Mouse (Mus musculus) liver, embryonic 14.5 days (tissue): ENCODE results near the gene Nanos1. TPM values are rescaled to one million over a fixed set of nuclear protein-coding genes. Genes with fewer than 3 reads are reported as not detected.

Source experiments
- ATAC-seq: fragments of 200-750 bp; cut with Nextera tagmentation; 2 replicates; pipeline ENCODE4 v1.8.0; 2017; ENCODE audit warnings: moderate number of reproducible peaks, mild to moderate bottlenecking, moderate library complexity; ENCODE audit not compliant: insufficient read depth
- DNase-seq, 3 experiments: peaks; one replicate each; pipeline ENCODE4 v3.0.0-alpha.2; 2012 to 2013; ENCODE audit warnings: low read depth in 3 of 3, low spot score in 3 of 3
- H3K27ac ChIP-seq: fragments of 300-500 bp; sonication (generic); 2 replicates; pipeline ENCODE4 v1.5.1; 2014; ENCODE audit warnings: moderate library complexity, mild to moderate bottlenecking, control low read depth, inconsistent platforms
- H3K27me3 ChIP-seq: fragments of 300-500 bp; sonication (generic); 2 replicates; pipeline ENCODE4 v1.6.1; 2014; ENCODE audit warnings: mild to moderate bottlenecking, low read length, moderate library complexity; ENCODE audit not compliant: control insufficient read depth, insufficient read depth
- H3K36me3 ChIP-seq: fragments of 300-500 bp; sonication (generic); replicated peaks from 2 replicates; pipeline ENCODE4 v1.6.1; 2014; ENCODE audit warnings: low read depth; ENCODE audit not compliant: control insufficient read depth, insufficient read depth
- H3K4me1 ChIP-seq, 2 experiments: fragments of 200-500 bp in 1 of 2; fragments of 300-500 bp in 1 of 2; sonication (generic) in 1 of 2; replicated peaks; 2 replicates each; pipeline ENCODE4 v1.6.1; 2012 to 2014; ENCODE audit warnings: antibody characterized with exemption in 1 of 2, inconsistent platforms in 1 of 2, low read length in 1 of 2; ENCODE audit not compliant: control insufficient read depth in 2 of 2, insufficient read depth in 2 of 2
- H3K4me2 ChIP-seq: fragments of 300-500 bp; sonication (generic); 2 replicates; pipeline ENCODE4 v1.6.1; 2014; ENCODE audit warnings: low read depth, mild to moderate bottlenecking, control low read depth, moderate library complexity
- H3K4me3 ChIP-seq, 2 experiments: fragments of 200-500 bp in 1 of 2; fragments of 300-500 bp in 1 of 2; sonication (generic) in 1 of 2; 2 replicates each; pipeline ENCODE4 v1.5.1; 2012 to 2014; ENCODE audit warnings: low read depth in 2 of 2, low read length in 2 of 2, mild to moderate bottlenecking in 2 of 2, control low read depth in 1 of 2, inconsistent platforms in 1 of 2, moderate library complexity in 1 of 2; ENCODE audit not compliant: insufficient read depth in 1 of 2
- H3K9ac ChIP-seq: fragments of 300-500 bp; sonication (generic); replicated peaks from 2 replicates; pipeline ENCODE4 v1.6.1; 2014; ENCODE audit warnings: mild to moderate bottlenecking, control low read depth, moderate library complexity
- H3K9me3 ChIP-seq: fragments of 300-500 bp; sonication (generic); 2 replicates; pipeline ENCODE4 v1.6.1; 2016; ENCODE audit warnings: low read length, mixed read lengths; ENCODE audit not compliant: control insufficient read depth
- CTCF ChIP-seq: IDR thresholded peaks from 2 replicates; pipeline ENCODE4 v1.5.1; 2016; ENCODE audit warnings: antibody characterized with exemption, low read depth, control low read depth
- EP300 ChIP-seq: IDR thresholded peaks from 2 replicates; pipeline ENCODE4 v1.6.1; 2016; ENCODE audit warnings: antibody characterized with exemption, low read depth
- WGBS: fragments of 180-500 bp; shearing (Covaris S2); extraction: QIAGEN DNeasy Blood & Tissue Kit; methylation state at CpG from one replicate; pipeline ENCODE4 v1.1.7; 2014; ENCODE audit not compliant: insufficient replicate concordance; 5-methylcytosine and 5-hydroxymethylcytosine counted together
- polyA plus RNA-seq, 2 experiments: library from polyadenylated mRNA; depleted of rRNA in 1 of 2; stranded (reverse) in 1 of 2; unstranded in 1 of 2; fragments of >200 nt; fragmentation: Nextera tagmentation in 1 of 2; extraction: Ambion mirVana in 1 of 2; gene quantifications; 2 replicates each; pipeline versions ENCODE4 v1.2.1 to v1.2.3; 2012 to 2014

Gene Nanos1
- polyA plus RNA-seq, 2 experiments, result 1.3 to 1.9 TPM

DNA sequence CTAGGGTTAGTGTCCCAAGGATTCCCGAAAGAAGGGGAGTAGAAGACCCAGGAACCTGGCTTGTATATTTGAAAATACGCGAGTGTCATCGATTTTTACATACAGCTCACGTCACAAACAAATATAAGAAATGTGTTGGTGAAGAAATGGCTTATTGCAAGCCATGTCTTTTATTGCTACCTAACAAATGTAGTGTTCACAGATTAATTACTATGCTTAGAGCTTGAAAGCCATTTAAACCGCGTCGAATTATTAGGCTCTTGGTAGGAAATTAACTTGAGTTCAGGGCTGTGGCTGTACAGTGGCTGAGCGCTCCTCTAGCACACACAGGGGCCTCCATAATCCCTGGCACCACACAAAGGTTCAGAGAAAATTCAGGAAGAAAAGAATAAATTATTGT is 35.4 kb downstream of the Nanos1 start:
- peak overlapping the region; percentile 100 for H3K9ac ChIP-seq
- H3K27ac ChIP-seq, result peak overlapping the region; percentile 99
- WGBS, result 12% methylated on average over 9 of the region's 9 CpGs
- H3K4me2 ChIP-seq, result peak overlapping the region; percentile 92
- H3K9me3 ChIP-seq, result no peaks in the 10 kb centered on the region
- DNase-seq, result no peak
- TF ChIP-seq EP300 (no peak), CTCF (no peak)
- H3K36me3 ChIP-seq, result no peaks in the 10 kb centered on the region
- H3K27me3 ChIP-seq, result no peaks in the 10 kb centered on the region
- H3K4me3 ChIP-seq, result peak overlapping the region; percentile 76 to 99
- ATAC-seq, result no peak
- peaks cover 10 to 17% of the 10 kb centered on the region in 2 experiments for H3K4me1 ChIP-seq

- Histone ChIP-seq H3K4me1 (peaks cover 10 to 13% of the 10 kb centered on the region in 2 experiments), H3K27me3 (no peaks in the 10 kb centered on the region), H3K4me3 (no peak overlapping the region), H3K4me2 (no peak overlapping the region), H3K27ac (no peak overlapping the region), H3K9ac (no peak overlapping the region), H3K9me3 (no peaks in the 10 kb centered on the region), H3K36me3 (no peaks in the 10 kb centered on the region)
- 53% methylated on average over 2 of the region's 2 CpGs for WGBS
- DNase-seq, result no peak
- no peak for TF ChIP-seq EP300
- TF ChIP-seq CTCF, result no peak
- ATAC-seq, result no peak
Observed at GRCm38 (mm10) chr19:60793170-60793707, 37.5 kb downstream of the Nanos1 start.

DNA sequence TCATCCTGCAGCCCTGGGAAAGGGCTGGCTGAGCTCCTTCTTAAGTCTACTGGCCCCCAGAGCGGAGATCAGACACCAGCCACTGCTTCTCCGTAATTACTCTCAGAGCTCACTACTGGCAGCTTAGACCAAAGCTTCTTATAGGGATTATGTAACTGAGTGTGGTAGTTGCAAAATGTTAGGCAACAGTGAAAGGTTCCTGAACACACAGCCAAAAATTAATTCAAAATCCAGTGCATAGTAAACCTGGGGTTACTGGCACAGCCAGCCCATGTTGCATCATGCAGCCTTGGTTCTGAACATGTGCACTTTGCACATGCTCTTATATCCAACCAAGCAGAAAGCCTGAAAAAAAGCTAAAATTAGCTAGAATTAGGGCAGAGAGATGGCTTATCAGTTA is 39.5 kb downstream of the Nanos1 start:
- Histone ChIP-seq H3K4me3 (no peak overlapping the region), H3K4me2 (no peak overlapping the region), H3K9ac (no peak overlapping the region), H3K36me3 (no peaks in the 10 kb centered on the region), H3K27me3 (no peaks in the 10 kb centered on the region), H3K27ac (no peak overlapping the region; the same call in 1 of the 2 replicates), H3K9me3 (no peaks in the 10 kb centered on the region), H3K4me1 (peaks cover 26% of the 10 kb centered on the region in 2 experiments)
- no peak for ATAC-seq
- WGBS, result 84% methylated on average over 2 of the region's 2 CpGs
- DNase-seq, result no peak
- TF ChIP-seq CTCF (no peak), EP300 (no peak)

- 74% methylated on average over 2 of the region's 2 CpGs for WGBS
- ATAC-seq (no peak), DNase-seq (no peak)
- Histone ChIP-seq H3K36me3 (no peaks in the 10 kb centered on the region), H3K9ac (no peak overlapping the region), H3K27me3 (no peaks in the 10 kb centered on the region), H3K9me3 (no peaks in the 10 kb centered on the region), H3K4me2 (no peak overlapping the region), H3K27ac (no peak overlapping the region), H3K4me1 (peaks cover 28 to 35% of the 10 kb centered on the region in 2 experiments), H3K4me3 (no peak overlapping the region)
- TF ChIP-seq CTCF (no peak), EP300 (no peak)
Observed at GRCm38 (mm10) chr19:60797415-60797814, 41.6 kb downstream of the Nanos1 start.

DNA sequence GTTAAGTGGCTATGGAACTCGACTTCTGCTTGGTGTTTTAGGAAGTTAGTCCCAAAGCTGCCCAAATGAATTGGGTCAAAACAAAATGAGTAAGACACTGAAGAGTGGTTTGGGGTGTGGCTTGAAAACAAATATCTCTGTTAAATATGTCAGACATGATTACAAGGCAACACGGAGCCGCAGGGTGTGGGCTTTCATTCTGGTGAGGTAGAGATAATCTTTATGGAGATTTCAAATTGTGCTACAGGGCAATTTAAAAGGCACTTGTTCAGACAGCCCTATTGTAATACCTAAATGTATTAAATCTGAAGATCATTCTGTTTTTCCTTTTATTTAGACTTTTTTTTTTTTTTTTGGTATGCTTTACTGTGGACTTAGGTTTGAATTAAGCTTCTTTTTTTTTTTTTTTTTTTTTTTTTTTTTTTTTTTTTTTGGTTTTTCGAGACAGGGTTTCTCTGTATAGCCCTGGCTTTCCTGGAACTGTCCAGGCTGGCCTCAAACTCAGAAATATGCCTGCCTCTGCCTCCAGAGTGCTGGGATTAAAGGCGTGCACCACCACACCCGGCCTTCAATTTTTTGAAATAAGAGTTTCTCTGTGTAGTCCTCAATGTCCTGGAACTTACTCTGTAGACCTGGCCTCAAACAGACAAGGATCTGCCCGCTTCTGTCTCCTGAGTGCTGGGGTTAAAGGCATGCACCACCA is 44.2 kb downstream of the Nanos1 start:
- Histone ChIP-seq H3K27me3 (no peaks in the 10 kb centered on the region), H3K9me3 (no peaks in the 10 kb centered on the region), H3K9ac (peak overlapping the region; percentile 23; the same call in 1 of the 2 replicates), H3K36me3 (no peaks in the 10 kb centered on the region), H3K27ac (peak overlapping the region; percentile 82), H3K4me1 (peaks cover 28 to 35% of the 10 kb centered on the region in 2 experiments), H3K4me3 (no peak overlapping the region), H3K4me2 (peak overlapping the region; percentile 57)
- WGBS, result 16% methylated on average over 7 of the region's 7 CpGs
- peak; percentile 88 for ATAC-seq
- DNase-seq, result peak; percentile 78 to 88 (median 83)
- TF ChIP-seq CTCF (no peak), EP300 (peak; percentile 87)
